Mouse (Mus musculus): ENCODE results near the gene Umad1.

Umad1 gene

DNA sequence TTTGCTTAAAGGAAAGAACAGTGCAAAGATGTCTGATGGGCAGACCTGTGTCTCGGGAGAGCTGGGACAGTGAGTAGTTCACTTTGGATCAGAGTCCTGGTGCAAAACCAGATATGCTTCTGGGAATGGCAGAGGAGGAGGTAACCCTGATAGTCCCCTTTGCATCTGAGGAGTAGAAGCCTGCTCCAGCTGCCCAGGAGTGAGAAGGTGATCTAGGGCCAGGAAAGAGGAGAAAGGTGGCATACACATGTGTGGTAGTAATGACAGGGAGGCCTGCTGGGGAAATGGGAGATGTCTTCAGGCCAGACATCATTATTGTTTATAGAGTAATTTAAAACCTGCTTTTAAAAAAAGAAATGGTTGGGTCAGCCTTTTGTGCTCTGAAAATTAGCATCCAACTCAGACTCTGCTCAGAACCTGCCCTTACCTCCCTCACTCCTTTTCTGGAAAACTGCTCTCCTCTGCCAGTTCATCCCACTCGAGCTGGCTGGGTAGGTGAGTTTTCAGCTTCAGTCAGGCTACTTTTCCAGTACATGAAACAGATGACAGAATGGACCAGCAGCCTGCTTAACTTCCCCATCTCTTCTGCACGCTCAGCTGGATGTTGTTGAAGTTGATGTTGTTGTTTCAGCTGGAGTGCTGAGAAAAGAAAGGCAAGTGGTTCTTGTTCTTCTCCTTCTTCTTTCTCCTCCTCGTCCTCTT lies 160.5 kb downstream of the Umad1 start:
- no peak for DNase-seq (ENCODE audit: low read depth)

DNA sequence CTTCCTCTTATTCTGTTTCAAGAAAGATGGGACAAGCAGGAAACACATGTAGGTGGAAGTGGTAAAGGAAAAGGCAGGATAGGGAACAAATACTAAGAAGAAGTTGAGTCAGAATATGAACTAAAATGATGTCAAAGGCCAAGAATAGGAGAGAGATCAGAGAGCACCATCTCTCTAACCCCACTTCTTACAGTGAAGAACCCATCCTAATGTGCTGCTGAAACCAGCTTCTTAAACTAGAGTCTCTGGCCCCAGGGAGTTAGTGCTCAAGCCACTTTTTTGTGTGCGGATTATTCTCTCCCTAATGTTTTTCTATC lies 161.1 kb downstream of the Umad1 start:
- DNase-seq (ENCODE audit: low read depth): no peak

DNA sequence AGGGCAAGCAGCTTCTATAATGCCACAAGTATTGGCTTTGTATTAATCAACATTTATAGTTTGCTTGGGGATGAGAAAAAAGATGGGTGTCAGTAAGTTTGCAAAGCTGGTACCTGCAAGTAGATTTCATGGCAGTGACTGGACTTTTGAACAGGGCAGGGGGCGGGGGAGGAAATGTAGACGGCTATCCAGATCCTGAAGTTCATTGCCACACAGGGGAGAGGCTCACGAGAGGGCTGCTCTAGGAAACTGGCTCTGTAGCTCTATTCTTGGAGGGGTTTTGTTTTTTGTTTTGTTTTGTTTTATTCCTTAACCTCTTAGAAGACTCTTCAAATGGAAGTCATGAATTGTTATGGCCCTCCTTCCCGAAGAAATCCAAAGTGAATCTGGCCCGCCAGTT lies 162.3 kb downstream of the Umad1 start:
- DNase-seq (ENCODE audit: low read depth): no peak

DNA sequence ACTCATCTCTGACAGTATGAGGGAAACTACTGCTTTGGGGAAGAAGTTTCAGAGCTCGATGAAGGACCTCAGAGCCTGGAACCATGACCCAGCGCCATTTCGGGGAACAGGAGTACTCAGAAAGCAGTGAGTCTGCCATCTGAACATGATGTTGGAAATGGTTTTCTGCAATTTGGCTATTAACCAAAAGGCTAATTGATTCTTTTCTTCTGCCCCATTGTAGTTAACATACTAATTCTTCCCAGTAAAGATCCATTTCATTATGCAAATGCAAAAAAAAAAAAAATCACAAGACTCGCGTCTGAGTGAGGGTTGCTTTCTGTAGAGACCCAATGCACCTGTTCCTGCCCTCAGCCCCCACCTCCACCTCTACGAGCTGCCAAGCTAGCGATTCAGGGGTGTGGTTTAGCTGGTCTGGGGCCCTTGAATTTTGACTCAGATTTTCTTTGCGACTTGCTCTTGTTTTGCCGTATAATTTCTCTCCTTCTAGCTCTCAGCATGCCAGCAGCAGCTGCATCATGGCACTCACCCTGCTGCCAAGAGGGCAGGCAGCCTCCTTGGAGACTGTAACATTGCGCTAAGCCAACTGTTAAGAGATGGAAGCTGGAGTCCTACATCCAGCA lies 163.0 kb downstream of the Umad1 start:
- DNase-seq (ENCODE audit: low read depth): no peak

DNA sequence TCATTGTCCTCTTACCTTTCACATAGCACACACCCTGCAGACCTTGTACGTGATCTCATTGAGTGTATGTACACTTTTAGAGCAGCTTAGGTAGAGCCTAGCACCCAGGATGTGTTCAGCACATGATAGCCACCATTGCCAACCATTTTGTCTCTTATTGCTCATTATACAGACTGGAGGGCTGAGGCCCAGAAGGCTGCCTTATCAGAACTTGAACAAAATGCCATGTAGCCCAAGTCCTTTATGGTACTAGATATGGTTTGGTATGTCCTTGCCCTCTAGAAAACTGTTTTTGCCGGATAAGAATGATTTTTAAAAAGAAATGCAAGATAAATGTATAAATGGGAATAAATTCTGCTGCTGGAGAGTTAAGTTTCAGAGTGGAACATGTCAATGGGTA lies 164.1 kb downstream of the Umad1 start:
- DNase-seq (ENCODE audit: low read depth): no peak

DNA sequence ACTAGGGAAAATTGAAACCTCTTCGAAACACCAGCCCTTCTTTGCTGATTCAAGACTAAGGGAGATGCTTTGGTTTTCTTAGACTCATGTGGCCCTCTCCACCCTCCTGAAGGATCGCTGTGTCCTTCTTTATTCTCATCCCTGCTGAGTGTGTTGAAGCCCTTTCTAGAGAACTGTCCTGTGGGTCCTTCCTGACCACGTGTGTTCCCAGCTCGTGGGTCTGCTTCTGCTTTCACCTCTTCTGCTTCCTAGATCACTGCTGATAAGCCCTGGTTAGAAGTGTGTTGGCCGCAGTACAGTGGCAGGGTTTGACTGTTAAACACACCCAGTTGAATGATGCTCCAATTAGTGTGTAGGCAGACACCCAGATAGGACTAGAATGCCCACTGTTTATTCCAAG lies 168.6 kb downstream of the Umad1 start:
- no peak for DNase-seq (ENCODE audit: low read depth)

DNA sequence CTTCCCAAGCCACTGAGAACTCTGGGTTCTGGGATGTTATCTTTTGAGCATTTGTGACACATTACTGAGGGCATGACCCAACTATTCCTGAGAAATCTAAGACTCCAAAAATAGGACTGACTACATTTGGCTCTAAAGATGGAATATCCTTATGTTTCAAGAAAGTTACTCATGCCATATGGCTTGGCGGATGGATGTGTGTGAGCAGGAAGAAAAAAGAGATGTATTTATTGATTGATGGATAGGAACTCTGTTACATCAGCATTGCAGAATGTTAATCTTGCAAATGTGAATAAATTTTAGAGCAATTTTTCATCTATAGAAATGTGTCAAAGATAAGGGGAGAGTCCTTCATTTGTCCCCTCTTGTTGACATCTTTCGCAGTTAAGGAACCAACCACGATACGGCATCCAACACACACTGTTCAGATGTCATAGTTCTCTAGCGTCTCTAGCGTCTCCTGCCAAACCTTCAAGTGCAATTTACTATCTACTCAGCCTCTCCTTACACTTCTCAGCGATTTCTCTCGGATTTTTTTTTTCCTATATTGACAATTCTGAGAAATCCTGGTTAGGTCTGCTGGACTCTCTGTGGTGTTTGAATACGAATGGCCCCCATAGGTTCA lies 171.6 kb downstream of the Umad1 start:
- no peak for DNase-seq (ENCODE audit: low read depth)

DNA sequence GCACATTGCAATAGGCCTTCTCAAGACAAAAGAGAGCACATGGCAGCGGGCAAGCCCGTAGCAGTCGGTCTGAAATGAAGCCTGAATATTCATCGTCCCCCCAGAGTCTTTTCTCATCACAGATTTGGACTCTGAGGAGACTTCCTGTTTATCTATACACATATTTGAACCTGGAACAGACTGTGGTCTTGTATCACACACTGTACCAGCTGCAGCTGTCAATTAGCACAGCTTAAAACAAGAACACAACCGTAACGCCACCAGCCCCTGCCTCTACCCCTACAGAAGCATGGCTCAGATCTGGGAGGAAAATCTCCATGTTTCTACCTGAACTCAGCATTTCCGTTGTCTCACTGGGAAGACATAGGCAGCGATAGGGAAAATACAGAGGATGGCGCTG lies 174.1 kb downstream of the Umad1 start:
- DNase-seq (ENCODE audit: low read depth): no peak

DNA sequence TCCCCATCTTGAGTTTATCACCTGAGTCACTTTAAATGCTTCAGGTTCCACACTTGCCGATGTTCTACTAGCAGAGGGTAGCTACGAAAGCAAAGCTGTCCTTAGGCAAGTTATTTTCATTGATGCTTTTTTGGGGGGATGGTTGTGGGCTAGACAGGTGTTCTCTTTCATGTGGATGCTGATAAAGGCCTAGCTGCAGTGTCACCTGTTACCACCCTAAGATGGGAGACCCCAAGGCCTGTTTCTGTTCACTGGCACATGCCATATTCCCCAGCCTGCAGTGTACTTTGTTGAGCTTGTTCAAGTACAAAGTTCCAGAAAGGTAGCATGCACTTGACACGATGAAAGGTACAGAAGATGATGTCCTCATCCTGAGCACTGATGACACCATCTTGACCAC lies 178.8 kb downstream of the Umad1 start:
- no peak for DNase-seq (ENCODE audit: low read depth)

DNA sequence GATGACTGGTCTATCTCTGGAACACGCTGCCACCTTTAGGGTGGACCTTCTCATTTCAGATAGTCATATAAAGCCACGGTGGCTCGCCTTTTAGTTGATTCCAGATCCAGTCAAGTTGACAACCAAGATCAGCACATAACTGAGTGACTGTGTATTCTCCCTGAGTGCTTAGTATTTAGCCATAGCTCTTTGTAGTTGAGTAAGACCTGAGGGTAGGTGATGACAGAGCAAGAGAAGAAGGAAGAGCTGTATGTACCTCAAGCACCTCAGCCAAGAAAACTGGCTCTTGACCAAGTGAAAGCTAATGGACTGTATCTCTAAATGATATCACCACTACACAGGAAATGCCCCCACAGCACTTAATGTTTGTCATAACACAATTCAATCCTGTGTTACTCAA lies 182.7 kb downstream of the Umad1 start:
- DNase-seq (ENCODE audit: low read depth): no peak

DNA sequence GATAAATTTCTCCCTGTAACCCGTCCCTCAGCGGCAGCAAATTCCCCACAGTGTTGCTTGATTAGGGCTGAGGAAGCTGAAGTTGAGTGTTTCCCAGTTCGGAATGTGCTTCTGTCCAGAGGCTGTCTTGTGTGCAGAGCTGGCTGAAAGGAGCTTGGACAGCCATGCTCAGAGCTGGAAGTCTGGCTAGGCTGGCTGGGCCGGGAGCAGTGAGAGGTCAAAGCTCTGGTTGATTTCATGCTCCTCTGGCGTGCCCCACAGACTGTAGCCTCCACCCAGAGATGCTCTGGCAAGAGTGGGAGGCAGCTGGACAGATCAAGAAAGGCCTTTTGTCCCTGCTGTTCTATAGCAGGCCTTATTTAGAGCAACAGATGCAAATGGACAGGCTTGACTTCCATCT lies 187.7 kb downstream of the Umad1 start:
- DNase-seq (ENCODE audit: low read depth): no peak

DNA sequence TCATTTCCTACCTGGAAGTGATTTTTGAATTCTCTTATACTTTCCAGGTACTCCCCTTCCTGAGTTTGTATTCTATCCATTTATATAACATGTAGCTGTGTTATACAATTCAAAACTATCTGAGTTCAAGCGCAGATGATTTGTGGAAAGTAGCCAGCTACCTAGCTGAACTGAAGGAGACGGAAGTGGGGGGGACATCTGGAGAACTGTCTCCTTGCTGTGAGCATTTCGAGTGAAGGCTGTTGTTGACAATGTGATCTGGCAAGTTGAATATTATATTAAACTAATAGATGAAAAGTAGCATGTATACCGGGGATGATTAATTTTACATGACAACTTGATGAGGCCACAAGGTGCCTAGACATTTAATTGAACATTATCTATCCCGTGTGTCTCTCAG lies 196.5 kb downstream of the Umad1 start:
- DNase-seq (ENCODE audit: low read depth): no peak

DNA sequence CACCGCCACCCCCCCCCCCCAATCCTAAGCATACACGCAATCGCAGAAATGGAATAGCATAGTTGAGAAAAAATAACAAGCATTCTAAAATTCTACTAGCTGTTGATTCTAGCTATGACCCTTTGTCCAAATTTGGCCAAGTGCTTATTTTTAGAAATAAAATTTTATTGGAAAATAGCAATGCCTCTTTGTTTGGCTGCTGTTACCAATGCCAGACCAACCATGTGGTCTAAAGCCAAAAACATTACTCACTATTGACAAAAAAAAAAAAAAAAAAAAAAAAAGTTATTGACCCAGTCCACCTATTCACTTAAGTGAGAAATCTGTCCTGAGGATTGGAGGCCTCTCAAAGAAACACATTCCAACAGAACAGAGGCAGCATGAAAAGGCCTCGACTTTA lies 199.5 kb downstream of the Umad1 start:
- DNase-seq (ENCODE audit: low read depth): no peak

DNA sequence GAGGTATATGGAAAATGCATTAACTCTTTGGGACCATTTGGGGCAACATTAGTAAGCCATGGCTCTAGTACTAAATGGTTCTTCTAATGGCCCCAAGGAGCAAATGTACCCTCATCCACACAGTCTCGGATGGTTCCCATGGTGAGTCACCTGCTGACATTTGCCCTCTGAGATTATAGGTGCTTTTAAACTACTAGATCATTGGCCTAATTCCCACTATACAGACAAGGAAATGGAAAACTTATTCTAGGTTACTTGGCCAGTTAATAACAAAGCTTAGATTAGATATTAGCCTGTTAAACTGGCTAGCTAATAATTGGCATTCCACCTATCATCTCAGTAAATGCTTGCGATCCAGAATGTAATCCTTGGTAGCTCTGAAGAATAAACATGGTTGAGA lies 203.4 kb downstream of the Umad1 start:
- no peak for DNase-seq (ENCODE audit: low read depth)

DNA sequence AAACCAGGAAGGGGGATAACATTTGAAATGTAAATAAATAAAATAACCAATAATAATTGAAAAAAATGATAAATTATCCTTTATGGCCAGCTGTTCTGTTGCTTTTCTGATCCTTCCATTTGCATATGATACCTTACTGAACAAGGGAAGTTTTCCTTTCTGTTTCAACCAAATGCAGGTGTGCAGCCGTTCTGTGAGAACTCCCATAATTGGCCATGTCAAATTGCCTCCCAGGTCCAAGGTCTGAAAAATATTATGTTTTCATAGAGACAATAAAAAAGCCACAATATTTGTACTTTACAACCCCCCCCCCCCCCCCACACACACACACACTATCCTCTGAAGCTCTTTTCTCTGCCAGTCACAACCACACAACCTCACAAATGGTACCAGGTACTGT lies 206.3 kb downstream of the Umad1 start:
- no peak for DNase-seq (ENCODE audit: low read depth)

DNA sequence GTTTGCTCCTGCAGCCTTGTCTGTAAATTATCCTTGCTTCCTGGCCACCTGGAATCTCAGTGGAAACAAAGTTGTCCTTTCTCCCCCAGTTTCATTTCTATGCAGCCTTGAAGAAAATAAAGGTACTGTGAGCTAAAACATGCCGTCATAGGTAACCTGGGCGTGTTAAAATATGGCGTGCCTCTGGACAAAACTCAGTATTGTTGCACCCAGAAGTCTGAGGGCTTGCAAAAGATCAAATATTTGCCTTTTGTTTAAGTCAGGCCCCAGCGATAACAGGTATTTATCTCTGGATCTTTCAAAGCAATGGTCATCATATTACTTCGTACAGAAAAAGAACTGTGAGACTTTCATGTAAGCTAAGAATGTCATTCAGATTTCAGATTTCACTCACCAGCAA lies 206.9 kb downstream of the Umad1 start:
- DNase-seq (ENCODE audit: low read depth): no peak

DNA sequence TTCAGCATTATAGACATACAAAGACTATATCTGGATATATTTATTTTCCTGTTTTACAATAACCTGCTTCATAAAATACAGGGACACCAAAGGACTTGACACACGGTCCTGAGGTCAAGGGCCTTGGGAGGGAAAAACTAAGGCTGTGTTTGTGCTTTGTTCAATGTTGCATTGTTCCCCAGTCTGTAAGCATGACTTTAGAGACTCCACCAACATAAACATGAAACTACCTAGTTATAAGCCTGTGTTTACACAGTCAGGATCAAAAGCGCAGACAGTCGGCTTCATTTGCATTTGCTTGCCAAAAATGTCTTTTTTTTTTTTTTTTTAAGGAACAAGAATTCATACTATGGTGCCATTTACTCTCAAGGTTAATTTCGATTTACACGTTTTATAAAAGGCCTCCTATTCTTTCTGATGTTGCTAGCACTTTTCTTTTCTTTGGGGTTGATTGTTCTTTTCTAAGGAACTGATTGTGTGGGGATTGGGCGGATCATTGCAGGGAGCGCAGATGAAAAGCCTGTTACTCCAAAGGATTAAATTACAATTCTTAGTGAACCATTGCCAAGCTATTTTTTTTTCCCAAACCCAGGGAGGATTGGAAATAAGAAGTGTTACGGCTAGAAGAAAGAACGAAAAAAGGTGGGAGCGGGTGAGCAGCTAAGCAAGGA lies 208.7 kb downstream of the Umad1 start:
- no peak for DNase-seq (ENCODE audit: low read depth)

DNA sequence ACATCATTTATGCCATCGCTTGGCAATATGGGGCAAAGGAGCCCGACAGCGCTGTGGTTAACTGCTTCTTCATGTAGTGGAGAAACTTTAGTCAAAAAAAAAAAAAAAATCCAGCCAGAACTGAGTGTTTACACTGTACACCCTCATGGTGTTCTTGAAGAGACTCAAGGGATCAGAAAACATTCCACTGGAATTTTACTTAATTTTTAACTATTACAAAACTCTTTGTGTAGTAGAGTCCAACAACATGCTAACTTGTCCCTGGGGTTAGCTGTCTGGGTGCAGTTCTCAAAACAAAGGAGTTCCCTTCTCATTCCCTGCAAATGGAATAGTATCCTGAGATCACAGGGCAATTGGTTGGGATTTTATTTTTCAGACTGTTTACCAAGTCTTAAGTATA lies 210.8 kb downstream of the Umad1 start:
- no peak for DNase-seq (ENCODE audit: low read depth)

DNA sequence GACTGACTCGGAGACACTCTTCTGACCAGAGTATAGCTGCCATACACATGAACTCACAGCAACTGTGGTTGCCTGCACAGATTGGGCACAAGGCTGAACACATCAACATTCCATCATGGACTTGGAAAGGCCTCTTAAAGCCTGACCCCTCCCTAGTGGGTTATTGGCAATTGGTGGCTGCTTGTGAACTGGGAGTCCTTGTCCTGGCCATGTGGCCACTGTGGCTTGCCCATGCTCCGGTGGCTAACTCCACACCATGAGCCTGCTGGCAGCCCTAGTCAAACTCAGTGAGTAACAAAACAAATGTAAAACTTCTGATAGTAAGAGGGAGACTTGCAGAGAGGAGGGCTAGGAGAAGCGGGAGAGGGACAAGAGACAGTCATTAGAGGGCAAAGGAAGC lies 213.0 kb downstream of the Umad1 start:
- no peak for DNase-seq (ENCODE audit: low read depth)

DNA sequence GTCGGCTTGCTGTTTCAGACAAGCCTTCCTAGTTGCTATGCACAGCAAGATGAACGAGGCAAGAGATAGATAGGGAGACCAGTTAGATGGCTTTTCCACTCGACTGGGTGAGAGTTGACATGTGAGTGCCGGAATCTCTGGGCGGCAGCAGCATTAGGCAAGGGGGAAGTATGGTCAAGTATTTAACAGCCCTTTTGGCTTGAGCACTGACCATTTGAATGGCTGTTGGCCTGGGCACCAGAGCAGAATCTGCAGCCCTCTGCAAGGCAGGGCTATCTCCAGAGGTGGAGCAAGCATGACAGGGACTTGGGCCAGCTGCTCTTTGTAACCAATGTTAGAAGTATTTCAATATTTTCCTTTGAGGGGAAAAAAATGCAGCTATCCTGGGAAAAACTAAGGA lies 213.8 kb downstream of the Umad1 start:
- DNase-seq (ENCODE audit: low read depth): no peak

DNA sequence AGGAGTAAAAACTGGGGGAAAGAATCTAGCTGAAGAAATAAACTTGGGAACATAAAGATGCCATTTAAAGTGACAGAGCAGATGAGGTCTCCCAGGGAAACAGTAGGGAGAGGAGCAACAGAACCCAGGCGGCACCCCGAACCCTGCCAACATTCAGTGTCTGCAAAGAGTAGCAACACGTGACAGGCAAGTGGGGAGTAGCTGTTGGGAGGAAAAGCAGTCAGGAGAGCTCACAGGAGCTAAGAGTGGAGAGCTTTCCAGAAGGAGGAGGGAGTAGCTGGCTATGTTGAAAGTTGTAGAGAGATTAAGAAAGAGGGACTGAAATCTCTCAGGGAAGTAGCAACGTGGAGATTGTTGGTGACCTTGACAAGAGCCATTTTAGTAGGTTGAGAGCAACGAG lies 214.4 kb downstream of the Umad1 start:
- no peak for DNase-seq (ENCODE audit: low read depth)

DNA sequence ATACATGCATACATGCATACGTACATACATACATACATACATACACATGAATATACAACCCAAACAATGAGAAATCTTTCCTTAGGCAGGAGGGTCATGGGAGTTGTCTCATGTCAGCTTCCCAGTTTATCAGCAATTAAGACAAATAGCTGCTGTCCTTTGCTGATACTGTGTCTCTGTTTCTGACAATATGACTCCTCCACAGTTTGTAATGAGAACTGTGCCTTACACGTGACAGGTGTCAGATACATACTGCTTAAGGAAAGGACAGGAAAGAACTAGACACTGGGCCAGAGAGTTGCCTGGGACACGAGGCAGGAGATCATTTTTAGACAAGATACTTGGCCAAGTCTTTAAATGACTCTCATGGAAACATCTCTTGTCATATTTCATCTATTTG lies 215.2 kb downstream of the Umad1 start:
- DNase-seq (ENCODE audit: low read depth): no peak

DNA sequence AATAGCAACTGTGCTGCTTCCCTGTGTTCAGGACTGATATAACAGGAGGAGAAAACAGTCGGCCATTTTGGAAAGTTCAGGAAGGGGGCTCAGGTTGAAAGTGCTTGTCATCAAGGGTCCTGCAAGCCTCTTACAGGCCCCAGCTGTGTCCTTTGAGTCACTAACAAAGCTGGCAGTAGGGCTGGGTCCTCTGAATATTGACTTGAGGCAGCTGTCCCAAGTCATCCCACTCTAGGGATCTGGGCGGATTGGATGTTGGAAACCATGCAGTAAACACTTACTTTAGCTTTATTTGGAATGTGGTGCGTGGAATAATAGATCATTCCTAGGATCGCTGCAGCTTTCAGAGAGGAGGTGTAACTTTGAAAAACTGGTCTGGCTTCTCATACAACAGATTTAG lies 215.7 kb downstream of the Umad1 start:
- DNase-seq (ENCODE audit: low read depth): no peak

DNA sequence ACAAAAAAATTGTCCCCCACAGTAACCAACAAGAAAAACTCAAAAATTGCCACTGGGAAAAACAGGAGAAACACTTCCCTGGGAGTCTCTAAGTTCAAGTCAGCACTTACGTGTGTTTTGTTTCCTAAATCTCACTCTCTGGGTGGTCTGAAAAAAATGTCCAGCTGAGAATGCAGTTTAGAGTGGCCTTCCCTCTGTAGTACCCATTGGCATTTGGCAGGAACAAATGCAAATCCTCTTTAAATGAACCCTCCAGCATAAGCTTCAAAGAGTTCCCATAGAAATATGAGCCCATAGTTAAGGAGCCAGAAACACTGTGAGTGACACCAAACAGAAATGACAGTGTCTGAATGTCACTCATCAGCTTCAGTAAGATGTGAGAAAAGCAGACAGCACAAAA lies 220.1 kb downstream of the Umad1 start:
- no peak for DNase-seq (ENCODE audit: low read depth)

All from induced T-regulatory cell, adult 2 months (primary cell).